Mouse (Mus musculus): ENCODE measurements around the gene Wdfy3. TPM values are rescaled to one million over a fixed set of nuclear protein-coding genes. Genes with fewer than 3 reads are reported as not detected.

Wdfy3 gene
- polyA plus RNA-seq, 1 experiment: 32.4 TPM

GRCm38 (mm10) chr5:101826531-101826970, 243.2 kb downstream of the Wdfy3 start:
- DNase-seq: peak; percentile 24
- TF ChIP-seq POLR2A (IDR thresholded peaks at IDR 0.05; ENCODE audit: borderline replicate concordance, extremely low read depth, low read depth, low read length) (no peak), CTCF (IDR thresholded peaks at IDR 0.05; ENCODE audit: insufficient read depth, low read length) (no peak)
- H3K4me1 ChIP-seq (ENCODE audit: control insufficient read depth, insufficient read depth, low read length): peaks cover 2% of the 10 kb centered on the region; the same call in 1 of the 2 replicates
- WGBS: 7% methylated on average over 15 of the region's 15 CpGs
- no peak overlapping the region for H3K4me3 ChIP-seq (replicated peaks; ENCODE audit: extremely low read depth, low read depth, low read length)

DNA sequence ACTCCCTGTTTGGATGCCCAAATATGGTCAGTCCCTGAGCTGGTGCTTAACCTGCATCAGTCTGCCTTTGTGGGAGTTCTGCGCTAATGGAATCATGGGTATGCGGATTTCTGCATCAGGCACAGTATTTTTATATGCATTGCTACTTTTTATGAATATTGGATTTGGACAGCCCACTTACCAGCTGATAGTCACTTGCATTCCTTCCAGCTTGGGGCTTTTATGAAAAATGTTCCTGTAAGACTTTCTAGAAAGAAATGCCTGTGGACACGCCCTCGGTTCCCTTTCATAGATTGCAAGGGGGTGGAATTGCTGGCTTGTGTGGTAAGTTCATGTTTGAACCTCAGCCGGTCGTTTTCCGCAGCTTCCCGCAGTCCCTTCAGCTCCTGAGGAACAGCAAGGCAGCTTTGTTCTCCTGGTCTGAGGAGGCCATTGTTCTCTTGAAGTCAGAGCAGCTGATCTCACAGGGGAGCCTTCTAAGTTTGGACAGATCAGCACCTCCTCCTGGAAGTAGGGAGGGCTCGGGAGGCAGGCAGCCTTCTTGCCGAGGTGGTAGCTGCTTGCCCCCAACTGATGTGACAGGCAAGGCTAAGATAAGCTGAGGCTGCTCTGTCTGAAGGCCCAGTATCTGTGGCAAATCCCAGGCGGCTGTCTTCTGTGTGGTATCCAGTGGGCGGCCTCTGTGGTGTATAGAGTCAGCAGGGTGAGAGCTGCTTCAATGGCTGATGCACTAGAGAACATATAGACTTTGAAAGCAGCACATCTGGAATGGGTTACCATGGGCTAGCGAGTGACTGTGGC, 244.4 kb downstream of the Wdfy3 start:
- no peak for TF ChIP-seq POLR2A (IDR thresholded peaks at IDR 0.05; ENCODE audit: borderline replicate concordance, extremely low read depth, low read depth, low read length)
- no peak for TF ChIP-seq CTCF (IDR thresholded peaks at IDR 0.05; ENCODE audit: insufficient read depth, low read length)
- Histone ChIP-seq H3K4me3 (replicated peaks; ENCODE audit: extremely low read depth, low read depth, low read length) (no peak overlapping the region), H3K4me1 (ENCODE audit: control insufficient read depth, insufficient read depth, low read length) (peaks cover 2% of the 10 kb centered on the region; the same call in 1 of the 2 replicates)
- 47% methylated on average over 13 of the region's 13 CpGs for WGBS
- no peak for DNase-seq

DNA sequence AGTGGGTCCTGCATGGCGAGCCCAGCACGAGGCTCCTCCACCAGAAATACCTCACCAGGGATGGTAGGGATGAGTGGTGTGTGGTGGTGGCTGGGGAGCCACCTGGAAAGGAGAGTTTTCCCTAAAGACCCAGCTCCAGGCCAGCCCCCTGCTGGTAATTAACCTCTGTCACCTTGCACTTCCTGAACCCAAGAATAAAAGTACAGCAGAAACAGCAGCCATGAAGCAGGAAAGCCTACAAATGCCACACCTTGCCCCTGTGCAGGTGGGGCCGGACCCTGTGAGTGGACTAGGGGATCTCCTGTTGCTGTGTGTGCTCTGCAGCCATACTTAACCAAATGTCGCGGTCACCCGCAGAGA, 247.4 kb downstream of the Wdfy3 start:
- WGBS: 51% methylated on average over 6 of the region's 6 CpGs
- no peak overlapping the region for H3K4me3 ChIP-seq (replicated peaks; ENCODE audit: extremely low read depth, low read depth, low read length)
- H3K4me1 ChIP-seq (ENCODE audit: control insufficient read depth, insufficient read depth, low read length): peaks cover 2% of the 10 kb centered on the region; the same call in 1 of the 2 replicates
- TF ChIP-seq POLR2A (IDR thresholded peaks at IDR 0.05; ENCODE audit: borderline replicate concordance, extremely low read depth, low read depth, low read length) (no peak), CTCF (IDR thresholded peaks at IDR 0.05; ENCODE audit: insufficient read depth, low read length) (no peak)
- DNase-seq: no peak

- 66% methylated on average over 17 of the region's 17 CpGs for WGBS
- Histone ChIP-seq H3K4me1 (ENCODE audit: control insufficient read depth, insufficient read depth, low read length) (peaks cover 2% of the 10 kb centered on the region; the same call in 1 of the 2 replicates), H3K4me3 (replicated peaks; ENCODE audit: extremely low read depth, low read depth, low read length) (no peak overlapping the region)
- TF ChIP-seq POLR2A (IDR thresholded peaks at IDR 0.05; ENCODE audit: borderline replicate concordance, extremely low read depth, low read depth, low read length): no peak
- no peak for TF ChIP-seq CTCF (IDR thresholded peaks at IDR 0.05; ENCODE audit: insufficient read depth, low read length)
- DNase-seq: no peak
Observed at GRCm38 (mm10) chr5:101821491-101822310, 248.0 kb downstream of the Wdfy3 start.

DNA sequence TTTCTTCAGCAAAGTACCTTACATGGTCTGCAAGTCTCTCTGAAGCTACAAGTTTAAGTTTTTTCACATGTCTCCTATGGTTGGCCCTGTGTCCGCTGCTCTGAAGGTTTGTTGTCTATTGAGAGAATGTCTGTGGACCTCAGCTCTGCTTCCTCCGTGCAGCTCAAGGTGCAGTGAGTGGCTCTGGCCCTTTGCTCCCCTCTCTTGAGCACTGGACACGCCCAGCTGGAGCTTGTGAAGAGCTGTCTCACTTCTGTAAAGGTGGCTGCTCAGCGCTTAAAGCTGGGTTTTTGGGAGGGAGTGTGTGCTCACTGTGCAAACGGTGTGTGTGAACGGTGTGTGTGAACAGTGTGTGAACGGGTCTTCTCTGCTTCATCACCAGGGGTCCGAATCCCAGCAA, 248.7 kb downstream of the Wdfy3 start:
- Histone ChIP-seq H3K4me3 (replicated peaks; ENCODE audit: extremely low read depth, low read depth, low read length) (no peak overlapping the region), H3K4me1 (ENCODE audit: control insufficient read depth, insufficient read depth, low read length) (no peaks in the 10 kb centered on the region)
- WGBS: 60% methylated on average over 8 of the region's 8 CpGs
- no peak for DNase-seq
- no peak for TF ChIP-seq CTCF (IDR thresholded peaks at IDR 0.05; ENCODE audit: insufficient read depth, low read length)
- no peak for TF ChIP-seq POLR2A (IDR thresholded peaks at IDR 0.05; ENCODE audit: borderline replicate concordance, extremely low read depth, low read depth, low read length)

DNA sequence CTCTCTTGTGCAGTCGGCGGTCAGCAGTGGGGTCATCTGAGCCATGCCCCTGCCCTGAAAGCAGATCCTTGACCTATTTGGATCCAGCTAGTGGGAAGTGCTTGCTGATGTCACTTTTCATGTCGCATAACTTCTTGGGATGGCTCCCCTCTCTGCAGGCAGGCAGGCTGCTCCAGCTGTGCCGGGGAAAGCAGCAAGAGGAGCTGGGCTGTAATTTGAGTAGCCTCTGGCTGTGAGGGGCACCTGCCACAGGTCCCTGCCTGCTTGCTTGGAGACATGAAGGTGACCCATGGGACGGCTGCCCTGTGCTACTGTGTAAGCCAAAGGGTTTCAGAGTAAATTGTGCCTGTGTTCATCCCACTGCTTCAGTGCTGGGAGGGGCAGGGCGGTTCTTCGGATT, 249.9 kb downstream of the Wdfy3 start:
- 39% methylated on average over 7 of the region's 7 CpGs for WGBS
- Histone ChIP-seq H3K4me3 (replicated peaks; ENCODE audit: extremely low read depth, low read depth, low read length) (no peak overlapping the region), H3K4me1 (ENCODE audit: control insufficient read depth, insufficient read depth, low read length) (no peaks in the 10 kb centered on the region)
- no peak for DNase-seq
- TF ChIP-seq POLR2A (IDR thresholded peaks at IDR 0.05; ENCODE audit: borderline replicate concordance, extremely low read depth, low read depth, low read length) (no peak), CTCF (IDR thresholded peaks at IDR 0.05; ENCODE audit: insufficient read depth, low read length) (no peak)

GRCm38 (mm10) chr5:101819216-101819615, 250.5 kb downstream of the Wdfy3 start:
- 50% methylated on average over 10 of the region's 10 CpGs for WGBS
- no peak overlapping the region for H3K4me3 ChIP-seq (replicated peaks; ENCODE audit: extremely low read depth, low read depth, low read length)

DNA sequence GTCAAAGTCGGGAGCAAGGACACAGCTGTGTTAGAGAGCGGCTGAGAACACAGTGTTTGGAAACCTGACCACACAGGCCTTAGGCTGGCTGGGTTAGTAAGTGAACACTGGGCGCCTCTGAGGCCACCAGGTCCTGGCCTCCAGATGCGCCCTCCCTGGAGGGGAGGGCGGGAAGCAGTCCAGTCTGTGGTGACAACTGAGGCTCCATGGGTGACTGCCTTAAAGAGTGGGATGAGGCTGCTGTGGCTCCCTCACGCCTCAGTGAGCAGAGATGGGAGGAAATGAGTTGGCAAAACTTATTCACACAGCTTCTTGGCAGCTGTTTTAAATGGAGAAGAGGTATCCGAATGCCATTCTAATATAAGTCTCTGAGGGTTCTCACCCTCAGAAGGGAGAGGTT, 252.9 kb downstream of the Wdfy3 start:
- H3K4me3 ChIP-seq (replicated peaks; ENCODE audit: extremely low read depth, low read depth, low read length): no peak overlapping the region
- H3K4me1 ChIP-seq (ENCODE audit: control insufficient read depth, insufficient read depth, low read length): no peaks in the 10 kb centered on the region
- 47% methylated on average over 7 of the region's 7 CpGs for WGBS
- TF ChIP-seq POLR2A (IDR thresholded peaks at IDR 0.05; ENCODE audit: borderline replicate concordance, extremely low read depth, low read depth, low read length) (no peak), CTCF (IDR thresholded peaks at IDR 0.05; ENCODE audit: insufficient read depth, low read length) (no peak)
- DNase-seq: no peak

More at GRCm38 (mm10) chr5:101819216-101819615, 250.5 kb downstream of the Wdfy3 start:
- no peaks in the 10 kb centered on the region for H3K4me1 ChIP-seq (ENCODE audit: control insufficient read depth, insufficient read depth, low read length)
- DNase-seq: no peak
- TF ChIP-seq POLR2A (IDR thresholded peaks at IDR 0.05; ENCODE audit: borderline replicate concordance, extremely low read depth, low read depth, low read length) (no peak), CTCF (IDR thresholded peaks at IDR 0.05; ENCODE audit: insufficient read depth, low read length) (no peak)

DNA sequence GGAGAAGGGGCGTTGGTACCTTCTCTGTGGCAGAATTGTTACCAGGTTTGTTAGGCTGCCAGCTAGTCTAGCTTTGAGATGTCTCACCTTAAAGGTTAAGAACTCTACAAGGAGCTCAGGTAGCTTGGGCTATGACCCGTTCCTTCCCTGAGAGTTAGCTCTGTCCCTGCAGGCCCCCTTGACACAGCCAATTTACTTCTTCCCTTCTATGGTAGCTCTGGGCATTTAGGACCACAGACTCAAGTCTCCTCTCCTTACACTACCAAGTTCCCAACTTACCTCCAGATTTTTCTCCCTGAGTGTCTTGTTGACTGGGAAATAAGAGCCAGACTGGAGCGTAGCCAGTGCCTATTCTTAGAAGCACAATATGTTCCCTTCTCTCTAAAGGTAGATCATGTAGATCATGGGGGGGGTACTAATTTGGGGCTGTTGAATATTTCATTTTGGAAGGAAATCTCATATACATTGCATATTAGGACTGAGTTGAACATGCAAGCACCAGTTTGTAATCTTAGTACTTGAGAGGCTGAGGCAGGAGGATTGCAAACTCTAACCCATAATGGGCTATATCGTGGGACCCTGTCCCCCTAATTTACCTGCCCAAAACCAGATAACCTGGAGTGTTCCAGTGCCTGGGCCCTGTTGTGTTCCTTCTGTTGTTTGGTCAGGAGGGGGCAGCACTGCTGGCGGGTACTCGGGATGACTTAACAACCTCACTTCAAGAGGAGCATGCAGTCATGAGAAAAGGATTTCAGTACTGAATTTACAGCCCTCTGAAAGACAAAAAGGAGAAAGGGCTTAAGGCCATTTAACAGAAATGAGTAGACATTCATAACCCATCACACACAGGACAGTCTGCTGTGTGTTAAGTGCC, 258.2 kb downstream of the Wdfy3 start:
- TF ChIP-seq POLR2A (IDR thresholded peaks at IDR 0.05; ENCODE audit: borderline replicate concordance, extremely low read depth, low read depth, low read length): no peak
- peak; percentile 22; the same call in 1 of the 2 replicates for TF ChIP-seq CTCF (IDR thresholded peaks at IDR 0.05; ENCODE audit: insufficient read depth, low read length)
- no peak for DNase-seq
- no peaks in the 10 kb centered on the region for H3K4me1 ChIP-seq (ENCODE audit: control insufficient read depth, insufficient read depth, low read length)
- 76% methylated on average over 6 of the region's 6 CpGs for WGBS
- H3K4me3 ChIP-seq (replicated peaks; ENCODE audit: extremely low read depth, low read depth, low read length): no peak overlapping the region

Data from lung, adult 2 months (tissue).